Mouse (Mus musculus) liver, adult 2 months (tissue): ENCODE measurements around the gene Med10.

Experiments used
- CTCF ChIP-seq: fragments of 200-500 bp; IDR thresholded peaks from 2 replicates; pipeline ENCODE4 v1.5.1; 2011; ENCODE audit warnings: low read depth, low read length, control low read depth
- POLR2A ChIP-seq: fragments of 200-500 bp; IDR thresholded peaks from 2 replicates; pipeline ENCODE4 v1.6.1; 2011; ENCODE audit warnings: low read length, control low read depth; ENCODE audit not compliant: insufficient read depth; ENCODE audit errors: extremely low read depth

DNA sequence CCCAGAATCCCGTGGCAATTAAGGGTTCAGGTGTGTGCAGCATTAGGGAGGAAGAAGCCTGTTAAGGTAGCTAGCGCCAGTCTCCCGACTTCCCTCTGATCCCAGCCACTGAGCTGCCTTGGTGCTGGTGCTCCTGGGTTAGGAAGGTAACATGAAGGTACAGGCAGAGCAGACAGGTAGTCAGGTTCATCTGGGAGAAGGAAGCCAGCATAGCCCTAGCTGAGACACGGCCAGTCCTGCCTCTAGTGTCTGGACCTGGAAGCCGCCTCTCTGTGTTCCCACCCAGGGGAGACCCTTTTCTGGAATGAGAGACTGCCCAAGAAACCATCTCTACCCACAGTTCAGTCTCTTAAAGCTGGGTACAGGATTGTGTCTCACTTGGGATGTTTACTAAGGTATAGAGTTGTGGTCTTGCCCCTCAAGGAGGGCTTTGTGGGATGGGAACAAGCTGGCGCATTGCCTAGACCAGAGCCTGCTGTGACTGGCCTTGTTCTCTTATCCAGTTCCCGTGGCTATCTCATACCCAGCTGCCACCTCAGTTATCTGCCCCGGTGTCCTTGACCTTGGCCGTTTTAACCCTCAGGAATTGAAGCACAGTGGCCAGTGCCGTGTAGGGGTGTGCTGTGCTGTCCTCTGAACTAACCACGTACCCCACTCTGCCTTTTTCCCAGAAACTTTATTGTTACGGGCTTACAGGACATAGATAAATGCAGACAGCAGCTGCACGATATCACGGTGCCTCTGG lies 8.9 kb downstream of the Med10 start:
- TF ChIP-seq CTCF = no peak
- TF ChIP-seq POLR2A = no peak
